Mouse (Mus musculus) lung, embryonic 14.5 days (tissue): ENCODE data around the gene Hist1h2bg. TPM values are rescaled to one million over a fixed set of nuclear protein-coding genes. Genes with fewer than 3 reads are reported as not detected.
A peak's percentile ranks its signal among the peaks of the same experiment; 100 is the strongest.
"Not testable (repeated sequence)": the region's sequence is repeated elsewhere in the genome, so short reads cannot be mapped to it uniquely, and the experiment has no call there.

Experiments
- ATAC-seq: fragments of 200-750 bp; cut with Nextera tagmentation; 2 replicates; pipeline ENCODE4 v1.8.0; 2017; ENCODE audit warnings: mild to moderate bottlenecking, moderate TSS enrichment, moderate library complexity; ENCODE audit not compliant: insufficient read depth
- DNase-seq: peaks from one replicate; pipeline ENCODE4 v3.0.0-alpha.2; 2015
- H3K27ac ChIP-seq: fragments of 300-500 bp; sonication (generic); 2 replicates; pipeline ENCODE4 v1.5.1; 2014; ENCODE audit warnings: low read depth, mild to moderate bottlenecking, moderate library complexity
- H3K27me3 ChIP-seq: fragments of 300-500 bp; sonication (generic); 2 replicates; pipeline ENCODE4 v1.6.1; 2014; ENCODE audit warnings: low read length, control low read depth; ENCODE audit not compliant: insufficient read depth
- H3K36me3 ChIP-seq: fragments of 300-500 bp; sonication (generic); 2 replicates; pipeline ENCODE4 v1.6.1; 2014; ENCODE audit warnings: control low read depth; ENCODE audit not compliant: insufficient read depth
- H3K4me1 ChIP-seq: fragments of 300-500 bp; sonication (generic); 2 replicates; pipeline ENCODE4 v1.6.1; 2014; ENCODE audit warnings: antibody characterized with exemption, control low read depth; ENCODE audit not compliant: insufficient read depth
- H3K4me2 ChIP-seq: fragments of 300-500 bp; sonication (generic); 2 replicates; pipeline ENCODE4 v1.6.1; 2014; ENCODE audit warnings: mild to moderate bottlenecking
- H3K4me3 ChIP-seq: fragments of 300-500 bp; sonication (generic); 2 replicates; pipeline ENCODE4 v1.5.1; 2014; ENCODE audit warnings: low read depth, low read length
- H3K9ac ChIP-seq: fragments of 300-500 bp; sonication (generic); 2 replicates; pipeline ENCODE4 v1.6.1; 2014
- H3K9me3 ChIP-seq: fragments of 300-500 bp; sonication (generic); 2 replicates; pipeline ENCODE4 v1.6.1; 2016; ENCODE audit warnings: low read depth, low read length, control low read depth
- CTCF ChIP-seq: IDR thresholded peaks from 2 replicates; pipeline ENCODE4 v1.5.1; 2016; ENCODE audit warnings: antibody characterized with exemption, low read depth
- WGBS: fragments of 180-500 bp; shearing (Covaris S2); extraction: QIAGEN DNeasy Blood & Tissue Kit; methylation state at CpG from one replicate; pipeline ENCODE4 v1.1.7; 2014; 5-methylcytosine and 5-hydroxymethylcytosine counted together
- polyA plus RNA-seq: library from polyadenylated mRNA; unstranded; fragments of >200 nt; fragmentation: Nextera tagmentation; extraction: Ambion mirVana; gene quantifications from 2 replicates; pipeline ENCODE4 v1.2.1, GENCODE M21; 2014

The Hist1h2bg gene
- polyA plus RNA-seq, 1 experiment from 2014 or later = 14.9 TPM

DNA sequence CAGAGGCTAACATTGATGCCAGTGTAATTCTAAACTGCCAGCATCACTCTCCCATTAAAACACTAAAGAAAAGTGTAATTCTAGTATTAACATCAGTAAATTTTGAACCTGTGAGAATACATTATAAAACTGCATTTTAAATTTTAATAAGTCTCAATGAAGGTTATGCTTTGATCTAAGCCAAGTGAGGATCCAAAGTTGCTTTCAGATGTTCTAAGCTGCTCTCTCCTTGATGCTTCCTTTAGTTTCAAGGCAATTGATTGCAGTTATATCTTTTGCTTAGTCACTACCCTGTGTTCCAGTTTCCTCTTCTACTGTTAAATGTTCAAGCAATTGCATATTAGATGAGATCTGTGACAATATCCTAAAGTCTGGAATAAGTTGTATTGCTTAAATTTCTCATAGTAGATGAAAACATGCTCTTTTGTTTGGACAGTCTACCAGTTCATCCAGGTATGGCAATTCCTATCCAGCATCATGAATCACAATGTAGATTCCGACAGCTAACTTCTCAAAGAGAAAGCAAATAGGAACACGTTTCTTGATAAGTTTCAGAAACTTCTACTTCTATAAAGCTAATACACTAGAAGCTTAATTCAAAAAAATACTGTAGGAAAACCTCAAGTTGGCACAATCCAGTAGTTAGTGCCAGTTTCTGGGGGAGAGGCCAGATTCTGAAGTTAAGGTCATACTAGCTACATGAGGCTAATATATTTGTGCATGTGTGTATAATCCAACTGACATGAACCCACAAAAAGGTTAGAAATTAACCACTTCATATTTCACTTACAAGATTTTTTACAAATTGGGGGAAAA, 1.2 kb downstream of the Hist1h2bg start:
- TF ChIP-seq CTCF = no peak
- 0 out of 2 replicates have a peak, but pooled peaks cover 3% of the 10 kb centered on the region for H3K4me1 ChIP-seq
- peak; percentile 65 for DNase-seq
- peak overlapping the region; percentile 87 for H3K4me2 ChIP-seq
- H3K4me3 ChIP-seq = peak overlapping the region; percentile 45
- H3K27me3 ChIP-seq = no peaks in the 10 kb centered on the region
- H3K9ac ChIP-seq = peak overlapping the region; percentile 82
- WGBS = 13% methylated on average over 2 of the region's 2 CpGs
- no peaks in the 10 kb centered on the region for H3K9me3 ChIP-seq
- ATAC-seq = no peak
- H3K36me3 ChIP-seq = no peaks in the 10 kb centered on the region
- peak overlapping the region; percentile 99 for H3K27ac ChIP-seq

DNA sequence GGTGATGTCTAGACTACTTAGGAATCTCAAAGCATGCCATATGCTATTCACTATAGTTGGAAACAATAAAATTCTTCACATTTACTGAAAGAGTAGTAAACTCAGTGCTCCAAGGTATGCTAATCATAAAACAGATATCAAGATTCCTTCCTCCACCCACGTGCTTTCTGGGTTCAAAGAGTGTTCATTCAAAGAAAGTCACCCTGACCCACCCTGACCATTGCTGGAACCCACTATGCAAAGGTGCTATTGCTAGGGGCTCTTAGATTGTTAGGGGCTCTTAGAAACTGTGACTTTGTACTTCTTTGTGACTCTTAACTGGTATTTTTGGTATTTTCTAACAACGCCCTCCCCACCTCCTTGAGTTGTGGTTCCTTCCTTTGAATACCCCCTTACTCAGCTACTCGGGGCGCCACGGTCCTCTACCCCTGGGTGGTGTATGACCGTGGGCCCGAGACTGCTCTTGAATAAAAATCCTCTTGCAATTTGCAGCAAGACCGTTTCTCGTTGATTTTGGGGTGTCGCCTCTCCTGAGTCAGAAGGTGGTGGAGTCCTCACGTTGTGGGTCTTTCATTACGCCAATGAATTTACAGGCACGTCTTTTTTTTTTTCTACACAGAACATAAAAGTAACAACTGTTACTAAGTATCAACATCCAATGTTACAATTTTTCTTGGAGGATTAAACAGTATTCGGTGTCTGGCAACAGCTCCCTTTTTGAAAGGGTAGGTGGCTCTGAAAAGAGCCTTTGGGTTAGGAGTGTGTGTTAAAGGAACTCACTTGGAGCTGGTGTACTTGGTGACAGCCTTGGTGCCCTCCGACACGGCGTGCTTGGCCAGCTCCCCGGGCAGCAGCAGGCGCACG, 2.1 kb downstream of the Hist1h2bg start:
- peak overlapping the region; percentile 87 for H3K4me2 ChIP-seq
- H3K4me3 ChIP-seq = peak overlapping the region; percentile 45
- not testable (repeated sequence) for ATAC-seq, H3K27me3 ChIP-seq, H3K9me3 ChIP-seq, H3K4me1 ChIP-seq, H3K36me3 ChIP-seq
- peak overlapping the region; percentile 99 for H3K27ac ChIP-seq
- WGBS = 4% methylated on average over 17 of the region's 20 CpGs
- peak; percentile 52 for DNase-seq
- peak overlapping the region; percentile 82 for H3K9ac ChIP-seq

DNA sequence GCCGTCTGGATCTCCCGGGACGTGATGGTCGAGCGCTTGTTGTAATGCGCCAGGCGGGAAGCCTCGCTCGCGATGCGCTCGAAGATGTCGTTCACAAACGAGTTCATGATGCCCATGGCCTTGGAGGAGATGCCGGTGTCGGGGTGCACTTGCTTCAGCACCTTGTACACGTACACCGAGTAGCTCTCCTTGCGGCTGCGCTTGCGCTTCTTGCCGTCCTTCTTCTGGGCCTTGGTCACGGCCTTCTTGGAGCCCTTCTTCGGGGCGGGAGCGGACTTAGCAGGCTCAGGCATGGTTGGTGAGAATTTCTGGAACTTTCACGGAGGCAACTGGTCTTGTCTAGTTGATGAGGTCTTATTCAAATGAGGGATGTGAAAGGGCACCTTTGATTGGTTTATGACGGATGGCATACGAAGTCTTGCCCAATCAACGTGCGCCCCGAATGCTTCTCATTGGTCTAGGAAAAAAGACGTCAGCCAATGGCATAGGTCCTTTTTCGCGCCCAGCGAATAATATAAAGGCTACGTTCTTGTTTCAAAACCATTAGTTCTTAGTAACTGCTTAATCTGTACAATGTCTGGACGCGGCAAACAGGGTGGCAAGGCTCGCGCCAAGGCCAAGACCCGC, 2.8 kb downstream of the Hist1h2bg start, which contains the start of the genes Hist1h2bf and Hist1h2ad:
Gene Hist1h2bf, minus strand, starts transcription at position 299 of the 627 bp plus-strand sequence.
Gene Hist1h2ad, plus strand, starts transcription at position 484 of the 627 bp plus-strand sequence.
- not testable (repeated sequence) for H3K9me3 ChIP-seq, H3K27me3 ChIP-seq, H3K36me3 ChIP-seq, H3K4me1 ChIP-seq
- Histone ChIP-seq H3K4me3 (peak within 1 kb of the TSS; percentile 45), H3K27ac (peak within 1 kb of the TSS; percentile 99), H3K4me2 (peak within 1 kb of the TSS; percentile 87), H3K9ac (peak within 1 kb of the TSS; percentile 82)
- ATAC-seq = peak; percentile 85
- under 1% methylated on average over 20 of the region's 42 CpGs for WGBS
- DNase-seq = peak; percentile 99

DNA sequence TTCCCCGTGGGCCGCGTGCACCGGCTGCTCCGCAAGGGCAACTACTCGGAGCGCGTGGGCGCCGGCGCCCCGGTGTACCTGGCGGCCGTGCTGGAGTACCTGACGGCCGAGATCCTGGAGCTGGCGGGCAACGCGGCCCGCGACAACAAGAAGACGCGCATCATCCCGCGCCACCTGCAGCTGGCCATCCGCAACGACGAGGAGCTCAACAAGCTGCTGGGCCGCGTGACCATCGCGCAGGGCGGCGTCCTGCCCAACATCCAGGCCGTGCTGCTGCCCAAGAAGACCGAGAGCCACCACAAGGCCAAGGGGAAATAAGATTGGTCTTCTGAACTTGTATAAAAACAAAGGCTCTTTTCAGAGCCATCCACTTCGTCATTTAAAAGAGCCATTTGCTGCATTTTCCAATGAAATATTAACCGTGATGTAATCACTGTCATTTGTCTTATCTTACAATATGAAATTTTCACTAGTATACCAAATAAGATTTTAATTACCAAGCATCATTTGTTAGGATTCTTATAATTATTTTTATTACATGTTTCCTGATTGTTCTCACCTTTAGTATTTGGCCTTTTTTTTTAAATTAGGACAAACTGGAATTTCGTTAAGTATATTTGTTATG, 3.5 kb downstream of the Hist1h2bg start:
- not testable (repeated sequence) for H3K27me3 ChIP-seq, H3K36me3 ChIP-seq, H3K4me1 ChIP-seq, H3K9me3 ChIP-seq
- DNase-seq = peak; percentile 64
- Histone ChIP-seq H3K4me2 (peak overlapping the region; percentile 87), H3K9ac (peak overlapping the region; percentile 49), H3K27ac (peak overlapping the region; percentile 99), H3K4me3 (peak overlapping the region; percentile 45)
- WGBS = under 1% methylated on average over 5 of the region's 39 CpGs
- peak; percentile 0; the same call in 1 of the 2 replicates for ATAC-seq

DNA sequence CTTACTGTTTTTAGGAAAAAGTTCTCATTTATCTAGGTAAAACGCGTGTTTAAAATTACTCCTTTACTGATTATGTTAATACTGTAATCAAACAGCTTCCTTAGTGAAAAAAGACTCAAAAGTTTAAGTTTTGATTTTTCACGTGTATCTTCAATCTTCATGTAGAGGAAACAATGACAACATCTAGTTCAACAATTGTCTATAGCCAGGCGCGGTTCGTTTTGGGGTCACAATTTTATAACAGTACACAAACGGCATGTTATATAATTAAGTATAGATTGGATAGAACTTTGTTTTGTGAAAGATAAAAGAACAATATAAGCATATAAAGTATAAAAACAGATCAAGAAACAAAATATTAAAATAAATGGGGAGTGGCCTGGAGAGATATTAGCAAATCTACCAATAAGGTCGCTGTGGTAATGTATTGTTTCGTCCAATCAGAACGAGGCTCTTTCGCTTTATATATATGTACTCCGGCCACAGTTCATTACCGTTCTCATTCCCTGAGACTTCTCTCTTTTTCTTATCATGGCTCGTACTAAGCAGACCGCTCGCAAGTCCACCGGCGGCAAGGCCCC, 4.2 kb downstream of the Hist1h2bg start, which contains the start of gene Hist1h3d:
Gene Hist1h3d, plus strand, starts transcription at position 493 of the 581 bp plus-strand sequence.
- 0 out of 2 replicates have a peak, but pooled peaks cover 4% of the 10 kb centered on the region for H3K4me1 ChIP-seq
- H3K9me3 ChIP-seq = no peaks in the 10 kb centered on the region
- ATAC-seq (peak; percentile 56), DNase-seq (peak; percentile 96)
- under 1% methylated on average over 18 of the region's 18 CpGs for WGBS
- H3K9ac ChIP-seq = peak within 1 kb of the TSS; percentile 82
- peak within 1 kb of the TSS; percentile 97 for H3K27ac ChIP-seq
- H3K27me3 ChIP-seq = no peaks in the 10 kb centered on the region
- peak within 1 kb of the TSS; percentile 45 for H3K4me3 ChIP-seq
- no peaks in the 10 kb centered on the region for H3K36me3 ChIP-seq
- TF ChIP-seq CTCF = no peak
- H3K4me2 ChIP-seq = peak within 1 kb of the TSS; percentile 79

DNA sequence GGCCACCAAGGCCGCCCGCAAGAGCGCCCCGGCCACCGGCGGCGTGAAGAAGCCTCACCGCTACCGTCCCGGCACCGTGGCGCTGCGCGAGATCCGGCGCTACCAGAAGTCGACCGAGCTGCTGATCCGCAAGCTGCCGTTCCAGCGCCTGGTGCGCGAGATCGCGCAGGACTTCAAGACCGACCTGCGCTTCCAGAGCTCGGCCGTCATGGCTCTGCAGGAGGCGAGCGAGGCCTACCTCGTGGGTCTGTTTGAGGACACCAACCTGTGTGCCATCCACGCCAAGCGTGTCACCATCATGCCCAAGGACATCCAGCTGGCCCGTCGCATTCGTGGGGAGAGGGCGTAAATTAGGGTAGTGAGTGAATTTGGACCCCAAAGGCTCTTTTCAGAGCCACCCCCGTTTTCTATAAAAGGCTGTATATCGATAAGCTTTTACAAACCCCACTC, 4.7 kb downstream of the Hist1h2bg start:
- ATAC-seq, H3K4me1 ChIP-seq, H3K27me3 ChIP-seq, H3K9me3 ChIP-seq, DNase-seq, H3K36me3 ChIP-seq: not testable (repeated sequence)
- Histone ChIP-seq H3K27ac (peak overlapping the region; percentile 97), H3K4me3 (peak overlapping the region; percentile 45), H3K9ac (peak overlapping the region; percentile 82), H3K4me2 (peak overlapping the region; percentile 79)
- 1% methylated on average over 12 of the region's 40 CpGs for WGBS
